Mouse (Mus musculus) left cerebral cortex, postnatal 25 days (tissue): ENCODE data around the gene 1700008O03Rik. TPM values are rescaled to one million over a fixed set of nuclear protein-coding genes. Genes with fewer than 3 reads are reported as not detected.

Experiments
- DNase-seq, 2 experiments: peaks; one replicate each; pipeline ENCODE4 v3.0.0; 2022; ENCODE audit warnings: low spot score in 2 of 2, mixed read lengths in 1 of 2
- intact Hi-C: fragments of 180-260 bp; cut with DNase I; formaldehyde crosslinking; loops from one replicate; pipeline ENCODE4 v1.15.1; 2025
- total RNA-seq, 2 experiments: library from RNA; stranded (reverse); gene quantifications; 2 replicates each; pipeline ENCODE4 v1.2.3; 2021

The 1700008O03Rik gene
- 1 to 10 TPM; 1.9 to 2.2 TPM for total RNA-seq

DNA sequence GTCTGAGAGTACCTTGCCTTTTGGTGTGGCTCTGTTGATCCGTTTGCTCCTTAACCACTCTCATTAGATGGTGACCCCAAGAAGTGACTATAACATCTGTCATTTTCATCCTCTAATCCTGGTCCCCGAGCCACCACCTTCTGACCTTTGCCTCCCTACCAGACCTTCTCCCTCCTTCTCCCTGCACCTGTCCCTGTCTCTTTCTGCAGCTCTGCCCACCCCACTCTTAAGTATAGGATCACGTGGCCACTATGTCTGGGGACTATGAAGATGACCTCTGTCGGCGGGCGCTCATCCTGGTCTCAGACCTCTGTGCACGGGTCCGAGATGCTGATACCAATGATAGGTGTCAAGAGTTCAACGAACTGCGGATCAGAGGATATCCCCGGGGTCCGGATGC is at the start of gene 1700008O03Rik:
Gene 1700008O03Rik, minus strand, starts transcription at position 101 of the 400 bp plus-strand sequence.
- DNase-seq, result no peak
- intact Hi-C loops, result loop anchor here (10.0 kb wide), 1 partner anchor 259 kb away; no protein-coding TSS in a partner anchor

DNA sequence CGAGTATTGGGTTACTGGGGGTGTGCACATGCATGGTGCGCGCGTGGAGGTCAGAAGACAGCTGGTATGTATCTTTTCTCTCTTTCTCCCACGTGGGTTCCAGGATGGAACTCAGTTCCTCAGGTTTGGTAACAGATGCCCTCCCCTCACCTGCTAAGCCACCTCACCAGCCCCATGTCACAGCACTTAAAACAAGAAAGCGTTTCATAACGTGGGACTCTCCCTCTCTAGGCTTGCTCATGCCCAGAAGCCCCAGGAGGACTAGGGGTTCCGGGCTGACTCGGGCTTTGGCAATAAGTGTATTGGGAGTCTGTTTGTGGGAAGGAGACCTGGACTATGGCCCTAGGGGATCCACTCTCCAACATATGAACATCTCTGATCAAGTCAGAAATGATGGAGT is 48.5 kb upstream of the 1700008O03Rik start:
- DNase-seq, result no peak
- intact Hi-C loops, result no loop called here

DNA sequence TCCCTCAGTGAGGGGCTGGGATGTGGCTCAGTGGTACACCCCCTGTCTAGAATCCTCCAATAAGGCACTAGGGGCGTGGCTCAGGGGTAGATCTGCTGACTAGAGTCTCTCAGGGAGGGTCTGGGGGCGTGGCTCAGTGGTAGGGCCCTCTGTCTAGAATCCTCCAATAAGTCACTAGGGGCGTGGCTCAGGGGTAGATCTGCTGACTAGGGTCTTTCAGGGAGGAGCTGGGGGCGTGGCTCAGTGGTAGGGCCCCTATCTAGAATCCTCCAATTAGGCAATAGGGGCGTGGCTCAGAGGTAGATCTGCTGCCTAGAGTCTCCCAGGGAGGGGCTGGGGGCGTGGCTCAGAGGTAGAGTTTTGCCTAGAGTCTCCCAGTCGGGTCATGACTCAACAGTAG is 47.8 kb upstream of the 1700008O03Rik start:
- intact Hi-C loops, result no loop called here
- DNase-seq, result no peak

DNA sequence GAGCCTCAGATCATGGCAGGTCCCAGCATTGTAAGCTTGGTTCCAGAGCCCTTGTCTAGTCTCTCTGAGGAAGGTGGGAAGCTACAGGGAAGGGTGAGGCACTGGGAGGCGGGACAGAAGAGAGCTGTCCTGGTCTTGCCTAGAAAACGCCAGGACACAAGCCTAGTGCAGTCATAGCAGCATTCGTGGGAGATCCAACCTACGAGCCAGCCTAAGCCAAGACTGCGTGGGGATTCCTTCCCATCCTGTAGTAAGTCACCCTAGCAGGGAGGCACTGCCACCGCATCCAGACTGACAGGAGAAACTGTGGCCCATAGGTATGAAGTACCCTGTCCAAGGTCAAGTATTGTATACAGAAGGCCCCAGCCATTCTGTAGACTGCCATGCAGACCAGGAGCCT is 46.9 kb upstream of the 1700008O03Rik start:
- intact Hi-C loops, result no loop called here
- peak in 1 of 2 experiments; percentile 65 for DNase-seq

- intact Hi-C loops, result loop anchor here (1.0 kb wide), 1 partner anchor 11 kb away; no protein-coding TSS in a partner anchor
- DNase-seq, result peak; percentile 60 to 71
Measured at GRCm38 (mm10) chr7:44429534-44430488, 44.2 kb upstream of the 1700008O03Rik start.

- DNase-seq, result peak; percentile 85 to 86
- intact Hi-C loops, result loop anchor here (1.0 kb wide), 1 partner anchor 12 kb away; no protein-coding TSS in a partner anchor
Measured at GRCm38 (mm10) chr7:44428968-44429521, 43.4 kb upstream of the 1700008O03Rik start, which contains the start of gene Lrrc4b. TSS of gene Lrrc4b (plus strand) at chr7:44429018.

DNA sequence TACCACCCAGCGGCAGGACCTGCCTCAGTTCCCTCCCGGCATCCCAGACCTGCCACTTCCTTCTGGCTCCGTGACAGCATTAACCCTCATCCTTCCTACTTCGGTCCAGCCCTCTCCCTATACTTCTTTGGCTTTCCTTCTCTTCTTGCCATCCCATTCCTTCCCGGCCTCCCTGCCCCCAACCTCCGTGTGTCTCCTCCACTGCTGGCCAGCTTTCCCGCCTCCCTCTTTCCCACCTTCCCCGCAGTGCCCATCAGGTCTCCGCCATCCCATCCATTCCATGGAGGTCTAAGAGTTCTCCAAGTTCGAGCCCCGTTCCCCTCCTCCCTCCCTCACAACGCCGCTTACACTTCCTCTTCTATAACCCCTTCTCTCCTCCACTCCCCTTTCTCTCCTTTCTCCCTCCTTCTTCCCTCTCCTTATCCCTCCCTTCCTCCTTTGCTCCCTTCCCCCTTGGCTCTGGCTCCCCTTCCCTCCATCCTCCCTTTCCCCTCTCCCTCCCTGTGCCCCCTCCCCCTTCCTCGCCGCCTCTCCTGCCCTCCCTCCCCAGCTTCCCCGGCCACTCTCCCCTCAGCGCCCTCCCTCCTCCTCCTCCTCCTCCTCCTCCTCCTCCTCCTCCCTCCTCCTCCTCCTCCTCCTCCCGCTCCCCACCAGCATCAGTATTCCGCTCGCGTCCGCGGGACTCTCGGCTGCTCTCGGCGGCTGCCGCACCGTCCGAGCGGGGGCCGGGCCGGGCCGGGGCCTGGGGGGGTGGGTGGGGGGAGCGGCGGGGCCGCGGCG is 42.7 kb upstream of the 1700008O03Rik start:
- intact Hi-C loops, result no loop called here
- peak in 1 of 2 experiments; percentile 60 for DNase-seq

DNA sequence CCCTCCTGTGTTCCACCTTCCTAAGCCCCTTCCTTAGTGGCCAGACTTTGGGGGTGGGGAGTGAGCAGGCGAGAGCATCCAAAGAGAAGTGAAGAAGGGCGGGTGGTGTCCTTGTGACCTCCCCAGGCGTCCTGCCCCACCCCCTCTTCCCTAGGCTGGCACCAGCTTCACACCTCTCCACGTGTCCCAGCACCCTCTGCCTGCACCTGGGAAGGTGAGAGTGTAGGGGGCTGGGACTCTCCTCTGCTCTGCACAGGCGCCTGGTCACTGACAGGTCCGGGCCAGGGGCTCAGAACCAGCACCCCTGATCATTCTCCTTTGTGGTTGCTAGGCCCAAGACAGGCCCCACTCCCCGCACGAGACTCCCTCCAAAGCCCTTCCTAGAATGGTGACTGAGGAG is 42.0 kb upstream of the 1700008O03Rik start:
- intact Hi-C loops, result no loop called here

DNA sequence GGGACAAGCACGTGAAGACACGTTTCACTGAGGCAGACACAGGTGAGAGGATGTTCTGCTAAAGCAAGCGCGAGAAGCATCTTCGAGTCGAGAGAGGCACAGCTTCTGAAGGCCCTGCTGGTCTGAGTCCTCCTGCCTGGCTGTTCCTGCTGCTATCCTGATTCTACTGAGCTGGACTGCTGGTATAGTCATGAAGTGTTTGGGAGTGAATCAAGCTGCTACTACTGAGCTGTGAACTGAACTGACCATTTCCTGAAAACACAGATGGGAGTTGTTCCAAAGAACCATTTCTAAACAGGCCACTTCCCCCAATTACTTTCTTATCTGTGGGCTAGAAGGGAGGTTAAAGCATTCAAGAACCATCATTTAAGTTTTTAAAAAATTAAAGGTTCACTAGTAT is 27.7 kb upstream of the 1700008O03Rik start:
- DNase-seq, result no peak
- intact Hi-C loops, result no loop called here

More for the DNA sequence above, 42.0 kb upstream of the 1700008O03Rik start:
- DNase-seq, result no peak

DNA sequence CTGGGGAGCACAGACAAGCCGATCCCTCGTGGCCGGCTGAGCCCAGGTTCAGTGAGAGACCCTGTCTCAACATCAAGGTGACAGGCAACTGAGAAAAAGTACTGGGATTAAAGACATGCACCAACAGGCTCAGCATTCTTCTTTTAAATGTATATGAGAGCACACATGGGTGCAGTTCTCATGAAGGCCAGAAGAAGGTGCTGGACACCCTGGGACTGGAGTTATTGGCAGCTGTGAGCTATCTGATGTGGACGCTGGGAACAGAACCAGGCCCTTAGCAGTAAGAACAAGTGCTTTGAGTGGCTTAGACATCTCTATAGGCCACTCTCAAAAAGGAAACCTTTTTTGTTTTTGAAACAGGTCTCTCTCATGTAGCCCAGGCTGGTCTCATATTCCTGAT is 25.5 kb upstream of the 1700008O03Rik start:
- intact Hi-C loops, result no loop called here
- DNase-seq, result no peak

- DNase-seq, result no peak
- intact Hi-C loops, result no loop called here
Measured at GRCm38 (mm10) chr7:44406015-44406355, 20.4 kb upstream of the 1700008O03Rik start.

- peak; percentile 99 for DNase-seq
- intact Hi-C loops, result no loop called here
Measured at GRCm38 (mm10) chr7:44405346-44406014, 19.9 kb upstream of the 1700008O03Rik start.

DNA sequence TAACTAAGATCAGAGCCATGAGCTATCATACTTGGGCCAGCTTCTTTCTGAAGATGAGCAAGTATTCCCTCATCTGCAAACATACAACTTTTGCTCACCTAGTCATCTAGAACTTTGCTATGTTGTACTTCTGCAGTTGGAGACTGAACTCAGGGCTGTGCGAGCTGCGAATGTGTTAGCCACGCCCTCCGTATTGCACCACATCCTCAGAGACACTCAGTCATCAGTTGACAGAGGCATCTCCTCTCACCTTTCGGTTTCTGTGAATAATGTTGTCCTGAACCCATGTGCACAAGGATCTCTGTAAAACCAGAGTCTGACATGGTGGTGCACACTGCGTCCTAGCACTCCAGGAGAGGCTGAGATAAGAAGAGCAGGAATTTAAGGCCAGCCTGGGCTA is 16.1 kb upstream of the 1700008O03Rik start:
- no peak for DNase-seq
- intact Hi-C loops, result loop anchor here (2.0 kb wide), 1 partner anchor 41 kb away; no protein-coding TSS in a partner anchor

DNA sequence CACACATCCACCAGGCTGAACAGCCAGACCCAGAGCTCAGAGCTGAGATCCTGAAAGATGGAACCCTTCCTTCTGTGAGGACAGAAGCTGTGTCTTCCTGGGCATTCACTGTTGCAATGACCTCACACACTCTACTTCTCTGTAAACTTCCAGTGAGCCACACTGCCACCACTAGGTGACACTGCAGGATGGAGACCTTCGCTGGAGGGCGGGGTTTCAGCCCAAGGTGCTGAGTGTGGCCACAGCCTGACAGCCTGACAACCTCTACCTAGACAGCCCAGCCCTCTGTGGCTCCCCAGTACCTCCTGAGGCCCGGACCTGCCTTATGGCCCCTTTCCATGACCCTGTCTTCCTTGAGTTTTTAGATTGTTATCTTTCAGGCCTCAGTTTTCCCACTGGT is 12.9 kb upstream of the 1700008O03Rik start:
- intact Hi-C loops, result no loop called here
- peak in 1 of 2 experiments; percentile 63 for DNase-seq

DNA sequence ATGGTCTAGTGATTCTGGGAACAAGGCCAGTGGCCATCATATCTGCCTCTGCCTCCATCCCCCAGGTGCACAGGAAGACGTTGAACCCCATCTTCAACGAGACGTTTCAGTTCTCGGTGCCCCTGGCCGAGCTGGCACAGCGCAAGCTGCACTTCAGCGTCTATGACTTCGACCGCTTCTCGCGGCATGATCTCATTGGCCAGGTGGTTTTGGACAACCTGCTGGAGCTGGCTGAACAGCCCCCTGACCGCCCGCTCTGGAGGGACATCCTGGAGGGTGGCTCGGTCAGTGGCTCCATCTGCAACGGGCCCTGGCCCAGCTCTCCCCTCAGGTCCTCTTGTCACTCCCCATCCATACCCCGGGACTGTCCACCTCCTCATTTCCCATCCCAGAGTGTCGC is 7.7 kb upstream of the 1700008O03Rik start:
- DNase-seq, result no peak
- intact Hi-C loops, result no loop called here

- DNase-seq, result no peak
- intact Hi-C loops, result no loop called here
Measured at GRCm38 (mm10) chr7:44392341-44392740, 6.7 kb upstream of the 1700008O03Rik start.

DNA sequence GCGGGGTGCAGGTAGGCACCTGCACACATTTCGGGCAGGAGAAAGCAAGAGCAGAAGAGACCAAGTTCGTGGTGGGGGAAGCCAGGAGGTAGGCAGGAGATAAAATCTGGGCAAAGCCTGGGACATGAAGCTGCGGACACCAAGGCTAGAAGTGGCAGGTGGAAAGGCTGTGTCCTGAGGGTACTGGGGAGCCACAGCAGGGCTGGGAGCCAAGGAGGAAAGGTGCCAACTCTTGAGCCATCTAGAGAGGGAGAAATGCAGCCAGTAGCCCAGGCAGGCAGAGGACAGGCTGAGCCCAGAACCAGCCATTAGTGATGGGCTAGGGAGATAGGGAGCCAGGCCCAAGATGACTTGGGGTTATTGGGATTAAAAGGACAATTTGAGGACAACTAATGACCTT is 6.2 kb upstream of the 1700008O03Rik start:
- intact Hi-C loops, result no loop called here
- DNase-seq, result no peak

DNA sequence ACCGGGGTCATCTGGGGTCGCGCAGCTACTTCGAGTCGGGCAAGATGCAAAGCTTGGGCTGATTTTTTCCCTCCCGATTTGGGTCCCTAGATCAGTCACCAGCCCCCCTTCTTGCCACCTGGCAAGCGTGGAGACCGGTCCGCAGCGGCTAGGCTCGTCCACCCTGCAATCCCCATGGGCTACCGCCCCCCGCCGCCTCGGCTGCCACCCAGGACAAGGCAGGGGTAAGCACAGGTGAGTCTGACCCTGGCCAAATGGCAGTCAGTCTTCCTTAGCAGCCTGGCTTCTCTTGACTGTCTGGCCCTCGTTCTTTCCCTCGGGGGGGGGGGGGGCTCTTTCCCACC is 932 bp downstream of the 1700008O03Rik start:
- intact Hi-C loops, result loop anchor here (10.0 kb wide), 1 partner anchor 260 kb away; no protein-coding TSS in a partner anchor
- no peak for DNase-seq

DNA sequence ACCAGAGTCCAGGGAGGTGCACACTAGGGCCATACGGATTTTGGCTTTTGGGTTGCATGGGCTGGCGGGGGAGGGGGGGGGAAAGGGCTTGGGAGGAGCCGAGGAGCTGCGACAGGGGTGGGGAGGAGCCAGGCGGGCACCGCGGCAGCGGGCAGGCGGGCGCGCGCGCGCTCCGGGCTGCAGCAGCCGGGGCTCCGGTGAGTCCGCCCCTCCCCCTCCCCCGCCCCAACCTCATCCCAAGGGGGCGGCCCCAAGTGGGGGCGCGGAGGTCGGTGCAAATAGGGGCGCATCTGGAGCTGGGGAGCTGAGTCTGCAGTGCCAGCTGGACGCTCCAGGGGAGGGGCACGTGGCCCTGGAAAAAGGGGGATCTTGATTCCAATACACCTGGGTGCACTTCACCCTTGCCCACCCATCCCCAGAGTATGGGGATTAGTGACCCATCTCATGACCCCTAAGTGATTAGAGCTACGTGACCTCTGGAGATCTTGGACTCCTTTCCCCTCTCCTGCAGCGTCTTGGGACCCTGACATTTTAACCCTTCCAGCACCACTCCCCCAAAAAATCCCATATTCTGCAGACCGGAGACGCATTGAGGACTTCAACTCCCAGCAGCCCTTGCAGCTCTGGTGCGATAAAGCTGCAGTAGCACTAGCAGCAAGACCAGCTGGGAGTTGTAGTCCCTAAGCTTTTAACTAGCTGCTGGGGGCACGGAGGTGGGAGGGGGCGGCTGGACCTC is 1.5 kb downstream of the 1700008O03Rik start, which contains the start of gene Syt3:
Gene Syt3, plus strand, starts transcription at position 123 of the 736 bp plus-strand sequence.
- peak; percentile 85 to 90 for DNase-seq
- intact Hi-C loops, result loop anchor here (10.0 kb wide), 1 partner anchor 261 kb away; no protein-coding TSS in a partner anchor
